Mouse (Mus musculus) ovary, postnatal 10 days (tissue): ENCODE results near the gene Tpd52l2.

Source experiments
- DNase-seq: peaks from one replicate; pipeline ENCODE4 v3.0.0; 2022; ENCODE audit warnings: low spot score

The Tpd52l2 gene

GRCm38 (mm10) chr2:181496831-181497547 is at the start of gene Tpd52l2:
Gene Tpd52l2, plus strand, starts transcription at chr2:181497142.
- DNase-seq = peak; percentile 59

- no peak for DNase-seq
Measured at GRCm38 (mm10) chr2:181452181-181452580, 44.8 kb upstream of the Tpd52l2 start.

- no peak for DNase-seq
Measured at GRCm38 (mm10) chr2:181453274-181453673, 43.7 kb upstream of the Tpd52l2 start.

DNA sequence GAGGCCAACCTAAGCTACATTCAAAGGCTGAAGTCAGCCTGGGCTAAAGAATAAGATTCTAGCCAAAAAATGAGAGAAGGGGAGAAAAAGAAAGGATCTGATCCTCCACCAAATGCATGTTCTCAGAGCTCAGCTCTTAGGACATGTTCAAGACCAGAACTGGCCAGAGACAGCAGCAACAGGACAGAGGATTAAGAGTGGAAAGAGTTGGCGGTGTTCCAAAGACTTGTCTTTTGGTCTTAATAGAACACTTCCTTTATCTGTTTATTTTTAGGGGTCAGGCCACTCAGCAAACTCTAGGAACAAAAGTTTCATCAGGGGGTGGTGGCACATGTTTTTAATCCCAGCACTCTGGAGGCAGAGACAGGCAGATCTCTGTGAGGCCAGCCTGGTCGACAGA is 41.0 kb upstream of the Tpd52l2 start:
- no peak for DNase-seq

DNA sequence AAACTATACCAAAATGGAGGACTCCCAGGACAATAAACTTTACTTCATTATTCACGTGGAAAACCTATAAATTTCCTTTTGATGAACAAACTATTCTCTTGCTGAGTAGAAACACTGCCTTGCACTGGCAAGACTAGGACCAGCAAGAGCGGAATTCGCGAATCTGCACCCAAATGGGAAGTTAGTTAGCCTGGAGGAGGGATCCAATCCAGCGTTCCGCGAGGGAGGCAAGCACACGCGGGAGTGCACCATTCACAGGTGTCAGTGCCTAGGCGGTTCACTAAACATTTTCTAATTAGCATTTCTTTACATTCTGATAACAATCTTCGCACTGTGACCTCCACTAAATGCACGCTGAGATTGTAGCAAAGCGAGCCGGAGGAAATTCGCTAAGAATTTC is 39.1 kb upstream of the Tpd52l2 start:
- DNase-seq = no peak

GRCm38 (mm10) chr2:181458411-181459152 is 38.4 kb upstream of the Tpd52l2 start:
- DNase-seq = peak; percentile 29

- DNase-seq = peak; percentile 79
Measured at GRCm38 (mm10) chr2:181459153-181459672, 37.7 kb upstream of the Tpd52l2 start, which contains the start of gene Zbtb46. Gene Zbtb46, minus strand, starts transcription at chr2:181459426.

DNA sequence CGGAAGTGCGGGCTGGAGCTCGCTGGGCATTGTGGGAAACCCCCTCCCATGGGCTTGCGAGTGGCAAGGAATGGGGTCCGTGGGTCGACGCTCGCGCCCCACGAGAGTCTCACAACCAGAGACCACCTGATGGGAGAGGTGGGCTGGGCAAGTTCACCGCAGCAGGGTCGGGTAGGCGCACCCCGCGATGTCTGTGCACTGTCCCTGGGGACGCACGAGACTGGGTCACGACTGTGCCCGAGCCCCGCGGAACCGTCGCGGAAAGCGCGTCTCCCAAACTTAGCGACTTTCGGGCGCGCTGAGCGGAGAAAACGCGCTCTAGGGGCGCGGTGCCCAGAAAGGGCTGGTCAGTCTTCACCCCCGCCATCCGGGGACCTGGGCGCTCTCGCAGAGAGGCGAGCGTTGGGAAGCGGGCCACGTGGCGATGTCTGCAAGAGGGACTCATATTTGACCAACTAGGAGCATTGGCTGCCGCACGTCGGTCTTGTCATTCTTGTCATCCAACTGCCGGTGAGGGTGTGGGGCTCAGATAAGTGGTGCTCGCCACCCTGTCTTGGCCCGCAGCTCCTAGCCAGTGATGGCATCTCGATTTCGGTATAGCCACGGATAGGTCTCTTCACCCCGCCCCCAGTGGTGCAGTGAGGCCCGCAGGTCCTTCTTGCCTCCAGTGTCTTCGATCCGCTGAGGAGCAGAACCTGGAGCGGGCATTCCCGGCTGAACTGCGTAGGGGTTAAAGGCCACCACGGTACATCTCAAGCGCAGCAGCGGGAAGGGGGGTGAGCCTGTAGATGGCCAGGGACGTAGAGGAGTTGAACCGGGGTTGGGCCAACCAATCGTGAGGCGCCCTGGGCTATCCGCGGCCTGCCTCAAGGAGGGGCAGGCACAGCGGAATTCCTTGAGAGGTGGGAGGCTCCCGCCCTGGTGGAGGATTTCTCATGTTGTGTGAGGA is 37.0 kb upstream of the Tpd52l2 start:
- DNase-seq = peak; percentile 48

DNA sequence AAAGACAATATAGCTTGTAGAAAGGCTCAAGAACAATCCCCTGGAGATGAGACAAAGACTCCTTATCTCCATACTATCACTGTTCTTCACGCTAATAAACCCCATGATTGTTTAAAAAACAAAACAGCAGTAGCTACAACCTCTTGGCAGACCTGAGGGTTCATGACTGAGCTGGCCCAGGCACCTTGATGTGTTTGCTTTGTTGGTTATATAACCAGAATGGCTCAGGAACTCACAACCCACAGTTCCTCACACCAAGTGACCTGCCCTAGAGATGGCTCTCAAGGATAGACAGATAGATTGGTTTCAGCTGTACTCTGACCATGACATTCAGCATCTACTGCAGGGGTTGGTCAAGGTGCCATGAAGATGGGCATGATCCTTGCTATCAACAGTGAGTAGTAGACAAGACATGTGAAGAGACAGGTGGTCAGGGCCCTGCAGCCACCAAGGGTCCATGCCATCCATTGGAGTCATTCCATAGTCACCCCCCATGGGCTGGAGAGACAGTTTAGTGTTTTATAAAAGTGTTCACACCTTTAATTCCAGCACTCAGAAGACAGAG is 35.3 kb upstream of the Tpd52l2 start:
- DNase-seq = no peak

GRCm38 (mm10) chr2:181462604-181463003 is 34.3 kb upstream of the Tpd52l2 start:
- DNase-seq = no peak

DNA sequence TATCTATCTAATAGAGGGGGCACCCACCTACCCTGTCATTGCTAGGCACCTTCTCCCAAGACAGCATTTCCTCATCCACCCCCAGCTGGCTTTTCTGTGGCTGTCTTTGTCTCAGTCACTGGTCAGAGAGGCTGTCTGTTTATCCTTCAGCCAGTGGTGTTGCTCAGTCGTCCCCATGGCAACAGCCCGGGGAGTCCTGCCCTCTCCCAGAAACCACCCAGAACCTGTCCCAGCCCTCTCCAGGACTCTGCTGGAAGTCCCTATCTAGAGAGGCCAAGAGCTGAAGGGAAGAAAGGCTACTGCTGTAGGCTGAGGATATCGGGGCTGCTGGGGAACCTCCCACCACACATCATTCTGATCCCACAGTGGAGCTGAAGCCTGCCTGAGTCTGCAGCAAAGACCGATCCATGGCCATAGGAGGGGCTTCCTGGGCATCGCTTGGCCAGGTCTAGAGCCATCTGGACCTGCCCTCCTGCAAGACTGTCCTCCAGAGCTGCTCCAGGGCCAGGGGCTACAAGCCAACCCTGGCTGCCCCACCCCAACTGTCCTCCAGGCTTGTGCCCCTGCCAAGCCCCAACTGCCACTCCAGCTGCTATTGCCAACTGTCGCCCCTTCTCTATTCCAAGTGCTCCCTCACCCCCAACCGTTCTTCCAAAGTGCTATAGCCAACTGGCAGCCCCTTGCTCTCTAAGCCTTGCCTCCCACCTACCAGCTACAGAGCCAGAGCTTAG is 33.8 kb upstream of the Tpd52l2 start:
- no peak for DNase-seq

DNA sequence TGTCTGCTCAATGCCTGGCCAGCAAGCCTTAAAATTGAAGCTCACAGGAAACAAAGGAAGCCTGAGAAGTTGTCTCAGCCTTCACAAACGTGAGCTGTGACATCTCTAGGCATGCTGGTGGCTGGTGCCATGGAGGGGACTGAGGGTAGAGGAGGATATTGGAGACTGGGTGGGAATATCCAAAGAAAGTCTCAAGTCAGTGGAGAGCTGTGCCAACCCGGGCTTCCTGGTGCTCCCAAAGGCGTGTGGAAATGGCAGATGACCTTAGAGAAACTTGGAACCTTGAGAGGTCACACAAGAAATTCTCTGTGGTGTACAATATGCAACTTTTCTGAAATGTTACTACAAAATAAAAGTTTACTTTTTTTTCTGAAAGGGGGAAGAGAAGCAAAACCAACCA is 31.5 kb upstream of the Tpd52l2 start:
- DNase-seq = no peak

DNA sequence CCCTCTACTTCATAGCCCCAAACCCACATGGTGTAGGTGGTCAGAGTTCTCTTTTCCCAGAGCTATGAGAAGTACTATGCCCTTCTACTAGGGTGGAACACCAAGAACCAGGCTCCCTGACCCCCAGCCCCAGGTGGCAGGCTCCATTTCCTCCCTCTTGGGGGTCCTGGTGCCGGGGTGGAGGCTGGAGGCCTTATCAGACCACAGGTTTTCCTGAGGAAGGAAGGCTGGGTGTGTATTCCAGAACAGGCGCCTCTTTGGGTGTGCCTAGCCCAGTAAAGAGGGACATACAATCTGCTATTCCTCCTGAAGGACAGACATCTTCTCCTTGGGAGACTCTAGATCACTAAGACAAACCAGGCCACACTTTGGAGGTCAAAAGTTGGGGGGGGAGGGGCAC is 26.7 kb upstream of the Tpd52l2 start:
- no peak for DNase-seq

DNA sequence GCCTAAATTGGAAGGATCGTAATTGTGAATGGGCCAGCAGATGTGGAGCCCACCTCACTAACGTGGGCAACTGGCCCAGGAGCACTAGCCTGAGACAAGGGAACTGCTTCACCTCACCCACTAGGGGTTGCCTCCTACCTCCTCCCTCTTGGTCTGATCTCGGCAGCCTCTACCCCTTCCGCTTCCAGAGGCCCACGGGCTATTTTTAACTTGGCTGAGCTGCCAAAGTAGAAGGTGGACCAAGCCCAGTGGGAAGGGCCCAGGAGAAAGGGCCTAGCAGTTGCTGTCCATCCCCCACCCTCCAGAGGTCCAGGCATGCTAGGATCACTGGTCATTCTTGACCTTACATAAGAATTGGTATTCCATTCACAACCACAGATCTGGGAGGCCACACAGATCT is 25.7 kb upstream of the Tpd52l2 start:
- no peak for DNase-seq

- DNase-seq = no peak
Measured at GRCm38 (mm10) chr2:181472256-181472827, 24.6 kb upstream of the Tpd52l2 start.

GRCm38 (mm10) chr2:181483120-181483519 is 13.8 kb upstream of the Tpd52l2 start:
- DNase-seq = no peak

- DNase-seq = peak; percentile 27
Measured at GRCm38 (mm10) chr2:181483562-181484318, 13.2 kb upstream of the Tpd52l2 start.

DNA sequence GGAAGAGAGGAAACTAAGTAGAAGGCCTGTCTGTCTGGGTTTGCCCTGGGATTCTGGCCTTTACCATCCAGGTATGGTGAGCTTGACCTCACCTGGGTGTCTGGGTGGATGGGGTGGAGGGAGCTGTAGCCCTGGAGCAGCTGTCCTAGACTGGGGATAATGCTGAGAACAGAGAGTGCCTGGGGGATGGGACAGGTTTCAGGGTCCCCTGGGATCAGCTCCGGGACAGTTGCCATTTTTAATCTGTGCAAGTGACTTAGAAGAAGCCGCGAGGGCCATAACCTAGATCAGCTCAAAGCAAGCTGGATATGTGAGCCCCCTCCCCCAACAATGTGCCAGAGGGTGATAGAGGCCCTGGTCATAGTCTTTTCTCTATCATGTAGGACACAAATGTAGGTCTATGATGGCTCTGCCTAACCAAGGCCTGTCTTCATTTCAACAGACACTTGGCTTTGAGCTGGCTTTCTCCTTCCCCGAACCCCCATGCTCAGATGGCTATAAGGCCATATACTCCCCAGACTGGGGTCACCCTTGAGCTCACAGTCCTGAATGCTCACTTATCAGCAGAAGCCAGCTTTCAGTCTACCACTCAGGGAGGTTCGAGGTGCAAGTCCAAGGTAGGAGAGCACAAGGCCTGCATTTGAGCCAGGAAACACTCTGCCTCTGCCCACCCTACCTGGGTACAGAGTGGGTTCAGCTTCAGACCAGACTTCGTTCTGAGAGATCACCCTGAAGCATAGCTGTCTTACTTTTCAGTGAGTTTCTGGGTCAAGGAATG is 12.3 kb upstream of the Tpd52l2 start:
- DNase-seq = no peak

- DNase-seq = no peak
Measured at GRCm38 (mm10) chr2:181485741-181486140, 11.2 kb upstream of the Tpd52l2 start.
